Mouse (Mus musculus) heart, postnatal 14 days (tissue): ENCODE data around the gene Dpm3. TPM values are rescaled to one million over a fixed set of nuclear protein-coding genes. Genes with fewer than 3 reads are reported as not detected.

Experiments
- DNase-seq, 2 experiments: peaks; one replicate each; pipeline ENCODE4 v3.0.0; 2021 to 2022
- intact Hi-C: fragments of 180-260 bp; cut with DNase I; formaldehyde crosslinking; loops from one replicate; pipeline ENCODE4 v1.15.1; 2025
- total RNA-seq, 2 experiments: library from RNA; stranded (reverse); gene quantifications; 2 replicates each; pipeline ENCODE4 v1.2.3; 2021

Gene Dpm3
- total RNA-seq, 2 experiments from 2014 or later, result 47.6 to 58.7 TPM

DNA sequence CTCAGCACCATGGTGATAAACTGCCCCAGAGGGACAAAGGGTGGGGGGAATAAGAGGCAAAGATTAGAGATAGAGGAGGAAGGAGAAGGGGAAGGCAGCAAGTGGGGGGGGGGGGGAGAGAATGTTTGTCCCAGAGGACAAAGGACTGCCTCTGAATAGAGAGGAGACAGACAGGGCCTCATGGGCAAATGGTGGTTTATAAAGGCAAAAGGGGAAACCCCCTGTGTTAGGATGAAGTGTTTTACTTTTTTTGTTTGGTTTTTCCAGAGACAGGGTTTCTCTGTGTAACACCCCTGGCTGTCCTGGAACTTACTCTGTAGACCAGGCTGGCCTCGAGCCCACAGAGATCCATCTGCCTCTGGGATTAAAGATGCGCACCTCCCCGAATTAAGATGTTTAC, 1.1 kb downstream of the Dpm3 start:
- intact Hi-C loops, result no loop called here
- DNase-seq, result no peak

DNA sequence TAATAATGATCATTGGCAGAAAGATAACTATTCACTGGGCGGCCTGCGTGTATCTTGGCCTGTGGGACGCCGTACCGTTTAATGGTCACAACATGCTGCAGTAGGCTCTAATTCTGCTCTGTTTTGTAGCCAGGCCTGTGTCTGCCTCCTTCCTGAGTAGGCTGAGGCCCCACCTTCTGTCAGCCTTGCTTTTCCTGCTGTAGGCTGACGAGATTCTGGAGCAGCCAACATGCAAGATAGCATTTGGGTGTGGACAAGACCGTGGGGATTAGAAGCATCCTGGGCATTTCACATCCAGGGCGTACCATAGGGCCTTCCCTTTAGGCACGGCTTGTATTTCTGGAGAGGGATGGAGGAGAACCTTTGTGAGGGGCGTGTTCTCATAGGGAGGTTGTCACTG, 3.3 kb downstream of the Dpm3 start:
- intact Hi-C loops, result no loop called here
- DNase-seq, result peak; percentile 37 to 56

DNA sequence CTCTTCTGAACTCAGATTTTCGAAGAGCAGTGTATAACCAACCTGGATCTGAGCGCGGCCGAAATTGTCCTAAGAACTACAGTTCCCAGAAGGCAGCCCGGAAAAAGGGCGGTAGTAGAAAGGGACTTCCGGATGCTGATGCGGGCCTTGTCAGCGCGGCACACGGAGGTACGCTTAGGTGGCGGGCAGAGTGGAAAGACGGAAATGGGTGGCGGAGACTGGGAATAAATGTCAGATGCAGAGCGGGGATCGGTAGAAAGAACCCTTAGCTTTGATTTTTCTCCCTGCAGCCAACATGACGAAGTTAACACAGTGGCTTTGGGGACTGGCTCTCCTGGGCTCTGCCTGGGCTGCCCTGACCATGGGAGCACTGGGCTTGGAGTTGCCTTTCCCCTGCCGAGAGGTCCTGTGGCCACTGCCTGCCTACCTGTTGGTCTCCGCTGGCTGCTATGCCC, 7.3 kb downstream of the Dpm3 start:
- peak; percentile 73 to 80 for DNase-seq
- intact Hi-C loops, result loop anchor here (2.0 kb wide), 1 partner anchor 16 kb away; no protein-coding TSS in a partner anchor

DNA sequence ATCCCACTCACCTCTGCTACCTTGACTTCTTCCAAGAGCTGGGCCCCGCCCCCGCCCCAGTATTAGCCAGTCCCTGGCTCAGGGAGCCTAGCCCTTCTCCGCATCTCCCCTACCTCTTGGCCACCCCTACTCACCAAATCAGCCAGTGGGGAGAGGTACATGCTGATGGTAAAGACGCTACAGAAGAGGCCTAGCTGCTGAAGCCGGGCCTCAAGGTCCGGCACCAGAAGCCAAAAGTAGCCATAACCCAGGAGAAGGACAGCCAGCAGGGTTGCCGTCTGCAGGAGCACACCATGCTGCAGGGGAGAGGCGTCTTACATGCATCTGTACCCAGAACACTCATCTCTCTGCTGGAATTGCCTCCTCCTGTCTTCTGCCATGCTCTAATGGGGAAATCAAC, 9.8 kb downstream of the Dpm3 start:
- intact Hi-C loops, result no loop called here
- no peak for DNase-seq

DNA sequence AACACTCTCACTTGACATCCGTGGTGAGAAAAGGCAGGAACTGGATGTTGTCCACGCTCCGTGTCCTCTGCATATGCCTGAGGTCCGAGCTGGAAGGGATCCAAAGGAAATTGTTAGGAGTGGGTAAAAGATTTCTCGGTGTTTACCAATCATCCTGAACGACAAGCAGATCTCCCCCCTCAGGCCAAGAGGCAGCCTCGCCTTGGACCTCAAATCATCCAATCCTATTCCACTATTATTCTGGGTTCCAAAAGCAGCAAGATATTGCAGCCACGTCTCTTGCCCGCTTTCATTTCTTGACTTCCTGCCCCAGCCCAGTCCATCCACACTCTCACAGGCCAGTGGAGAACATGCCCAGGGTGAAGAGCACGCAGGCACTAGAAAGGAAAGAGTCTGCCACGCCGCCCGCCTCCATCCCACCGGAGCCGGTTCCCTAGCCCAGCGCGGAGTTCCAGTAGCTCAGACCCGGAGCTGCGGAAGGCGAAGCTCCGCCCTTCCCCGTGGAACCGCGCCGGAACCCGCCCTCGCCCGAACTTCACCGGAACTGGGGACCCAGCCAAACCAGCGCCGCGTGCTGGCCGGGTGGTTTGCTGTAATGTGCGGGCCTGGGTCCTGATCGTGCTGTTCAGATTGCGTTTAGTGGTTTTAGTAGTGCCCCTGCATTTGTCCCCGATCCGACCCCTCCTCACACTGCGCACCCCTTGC, 11.0 kb downstream of the Dpm3 start, which contains the start of gene Slc50a1:
Gene Slc50a1, minus strand, starts transcription at position 520 of the 705 bp plus-strand sequence.
- DNase-seq, result peak; percentile 93 to 94
- intact Hi-C loops, result no loop called here

DNA sequence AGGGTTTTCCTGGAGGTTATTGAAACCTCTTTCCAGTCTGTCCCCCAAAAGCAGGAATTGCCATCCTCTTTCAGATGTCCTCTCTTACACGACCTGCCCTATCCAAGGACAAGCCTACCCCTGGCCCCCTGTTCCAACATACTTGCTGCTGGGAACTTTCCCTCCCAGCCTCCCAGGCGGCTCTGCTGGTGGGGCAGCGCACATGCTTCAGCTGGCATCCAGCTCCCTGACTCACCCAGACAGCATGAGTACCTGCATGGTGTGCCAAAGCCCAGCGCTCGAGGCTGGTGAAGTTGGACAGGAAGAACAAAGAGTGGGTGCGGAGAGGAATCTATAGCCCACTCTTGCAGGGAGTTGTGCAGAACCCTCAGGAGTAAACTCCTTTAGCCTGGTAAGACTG, 11.7 kb downstream of the Dpm3 start:
- DNase-seq, result peak; percentile 53 to 60
- intact Hi-C loops, result no loop called here

DNA sequence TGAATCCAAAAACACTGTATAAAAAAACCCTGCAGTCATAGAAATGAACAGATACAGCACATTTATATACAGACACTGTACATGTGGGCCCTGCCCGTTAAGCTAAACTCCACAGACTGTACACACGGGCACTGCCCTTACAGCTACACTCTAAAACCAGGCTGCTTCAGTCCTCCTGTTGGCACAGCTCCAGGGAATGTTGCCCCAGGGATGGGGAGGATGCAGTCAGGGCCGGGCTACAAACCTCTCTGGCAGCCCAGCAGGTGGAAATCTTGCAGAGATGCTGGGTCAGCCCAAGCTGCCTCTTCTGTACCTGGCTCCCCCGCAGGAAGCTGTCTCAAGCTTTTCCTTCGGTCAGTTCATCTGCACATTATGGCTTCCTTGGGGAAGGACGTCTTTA, 12.6 kb downstream of the Dpm3 start:
- intact Hi-C loops, result no loop called here
- DNase-seq, result peak; percentile 40 to 56

DNA sequence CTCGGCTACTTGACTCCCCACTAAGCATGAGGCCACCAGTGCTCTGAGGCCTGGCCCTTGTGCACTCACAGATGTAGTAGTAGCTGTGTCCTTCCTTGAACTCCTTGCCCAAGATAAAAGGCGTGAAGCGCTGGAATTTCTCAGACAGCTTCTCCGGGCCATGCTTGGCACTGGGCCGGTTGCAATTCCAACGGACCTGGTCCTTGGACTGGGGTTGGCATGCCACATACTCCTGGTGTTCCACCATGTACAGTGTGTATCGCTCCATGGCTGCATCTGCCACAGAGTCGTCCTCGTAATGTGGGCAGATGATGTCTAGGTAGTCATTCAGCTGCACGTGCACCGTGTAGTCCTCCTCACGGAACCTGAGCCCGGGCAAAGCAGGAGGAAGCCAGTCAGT, 16.9 kb downstream of the Dpm3 start:
- DNase-seq, result no peak
- intact Hi-C loops, result no loop called here

DNA sequence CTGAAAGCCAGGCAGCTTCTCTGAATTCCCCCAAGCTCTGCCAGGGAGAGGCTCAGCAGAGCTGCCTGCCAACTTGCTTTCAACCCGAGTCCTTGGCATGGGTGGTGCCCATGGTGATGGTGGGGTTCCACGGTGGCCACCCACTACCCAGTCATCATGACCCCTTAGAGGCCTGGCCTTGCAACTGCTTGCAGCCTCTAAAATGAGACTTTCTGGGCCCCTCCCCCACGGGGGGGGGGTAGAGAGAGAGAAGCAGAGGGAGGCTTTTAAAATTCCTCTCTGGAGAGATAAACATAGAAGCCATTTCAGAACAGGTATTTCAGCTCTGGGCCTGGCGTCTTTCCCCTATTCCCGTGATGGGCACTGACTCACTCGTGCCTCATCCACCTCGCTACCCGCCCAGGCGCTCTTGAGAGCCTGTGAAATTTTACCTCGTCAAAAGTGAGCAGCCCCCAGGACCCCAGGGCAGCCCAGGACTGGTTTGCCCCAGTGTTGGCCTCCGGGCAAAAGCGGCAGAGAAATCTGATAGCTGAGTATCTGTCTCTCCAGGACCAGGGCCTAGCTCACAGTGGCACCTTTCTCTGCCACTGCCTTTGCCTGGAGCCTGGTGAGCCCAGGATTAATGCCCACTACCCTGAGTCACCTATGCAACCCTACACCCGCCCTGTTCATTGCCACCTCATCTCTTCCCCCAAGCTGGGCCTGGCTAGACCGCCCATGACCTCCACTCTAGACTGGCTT, 18.3 kb downstream of the Dpm3 start:
- intact Hi-C loops, result no loop called here

DNA sequence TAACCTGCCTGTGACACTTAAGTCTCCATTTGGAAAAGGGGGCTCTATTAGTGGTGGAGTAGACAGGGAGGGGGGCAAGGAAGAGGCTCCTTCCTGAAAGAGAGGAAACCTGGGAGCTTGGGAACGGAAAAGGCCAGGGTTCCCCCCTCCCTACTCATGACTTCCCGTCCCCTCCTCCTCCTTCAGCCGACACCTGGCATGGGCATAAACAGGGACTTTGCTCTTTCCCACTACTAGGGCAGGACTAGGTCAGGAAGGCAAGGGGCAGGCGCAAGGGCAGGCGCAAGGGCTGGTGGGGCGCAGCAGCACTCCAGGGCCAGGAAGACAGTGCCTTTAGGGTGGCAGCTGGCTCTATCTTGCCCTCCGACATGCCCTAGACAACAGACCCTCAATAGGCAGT, 18.9 kb downstream of the Dpm3 start:
- intact Hi-C loops, result no loop called here
- DNase-seq, result peak; percentile 64

More for the DNA sequence above, 18.3 kb downstream of the Dpm3 start:
- DNase-seq, result peak; percentile 34 to 69

DNA sequence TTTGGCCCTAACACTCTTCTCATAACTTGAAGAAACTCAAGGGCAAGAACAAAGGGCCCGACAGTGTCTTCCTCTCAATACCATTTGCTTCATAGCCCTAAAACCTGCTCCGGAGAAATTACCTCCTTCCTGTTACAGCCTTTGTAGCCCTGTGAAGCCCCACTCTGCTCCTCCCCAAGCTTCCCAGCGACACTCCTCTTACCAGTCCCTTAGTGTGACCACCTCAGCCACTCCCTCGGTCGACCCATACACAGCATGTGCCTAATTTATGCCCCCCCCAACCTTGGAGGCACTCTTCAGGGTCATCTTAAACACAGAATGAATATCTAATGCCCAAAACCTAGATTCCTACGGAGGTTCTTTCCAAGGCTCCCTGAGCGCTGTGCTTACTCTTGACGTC, 19.5 kb downstream of the Dpm3 start:
- peak in 1 of 2 experiments; percentile 22 for DNase-seq
- intact Hi-C loops, result no loop called here

DNA sequence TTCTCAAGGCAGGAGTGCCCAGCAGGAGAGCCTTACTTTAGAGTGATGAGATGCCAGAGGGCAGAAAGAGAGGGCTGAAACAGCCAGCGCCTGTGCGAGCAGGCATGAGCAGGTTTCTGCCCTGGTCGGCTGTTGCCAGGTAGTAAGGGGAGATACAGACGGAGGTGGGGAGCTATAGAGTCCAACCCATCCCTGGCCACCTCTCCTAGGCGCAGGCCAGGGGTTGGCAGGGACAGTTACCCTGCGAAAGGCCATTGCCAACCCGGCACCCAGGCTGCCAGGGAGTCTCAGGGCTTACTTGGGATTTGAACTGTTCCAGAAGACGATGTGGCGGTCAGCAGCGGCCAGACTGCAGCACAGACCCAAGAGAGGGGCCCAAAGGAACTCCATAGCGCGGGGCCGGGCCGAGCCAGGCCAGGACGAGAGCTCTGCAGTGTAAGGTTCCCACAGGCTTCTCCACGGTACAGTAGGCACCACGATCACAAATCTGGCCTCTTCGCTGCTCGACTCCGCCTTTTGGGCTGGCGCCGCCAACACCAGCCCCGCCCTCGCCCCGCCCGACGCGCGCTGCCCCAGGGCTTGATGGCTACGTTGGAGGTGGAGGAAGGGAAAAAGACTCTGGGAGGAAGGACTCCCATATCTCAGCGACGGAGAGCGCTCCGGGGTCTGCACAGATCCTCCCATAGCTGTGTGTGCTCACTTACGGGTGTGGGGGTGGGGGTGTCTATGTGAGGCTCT, 20.2 kb downstream of the Dpm3 start:
- intact Hi-C loops, result no loop called here
- peak; percentile 89 to 90 for DNase-seq

DNA sequence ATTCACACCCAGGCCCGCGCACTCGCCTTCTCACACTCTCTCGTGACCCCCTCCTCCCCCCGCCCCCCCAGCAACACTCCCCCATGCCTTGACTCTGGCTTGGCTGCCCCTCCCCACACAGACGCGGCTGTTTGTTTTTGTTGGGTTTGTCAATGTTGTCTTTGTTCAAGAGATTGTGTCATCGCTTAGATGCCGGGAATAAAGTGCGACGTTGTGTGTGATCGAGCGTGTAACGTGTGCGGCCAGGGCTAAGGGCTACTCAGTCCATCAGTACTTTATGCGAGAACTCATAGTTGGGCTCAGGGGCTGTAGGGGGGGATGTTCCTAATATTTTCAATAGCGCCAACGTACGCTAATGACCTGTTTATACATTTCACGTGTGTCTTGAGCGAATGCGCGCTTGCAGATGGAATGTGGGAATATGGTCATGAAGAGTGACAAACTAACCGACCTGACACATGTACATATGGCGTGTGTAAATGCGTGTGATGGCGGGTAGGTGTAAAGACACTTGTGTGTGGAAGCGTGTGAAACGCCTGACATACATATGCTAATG, 21.0 kb downstream of the Dpm3 start:
- intact Hi-C loops, result no loop called here
- no peak for DNase-seq

DNA sequence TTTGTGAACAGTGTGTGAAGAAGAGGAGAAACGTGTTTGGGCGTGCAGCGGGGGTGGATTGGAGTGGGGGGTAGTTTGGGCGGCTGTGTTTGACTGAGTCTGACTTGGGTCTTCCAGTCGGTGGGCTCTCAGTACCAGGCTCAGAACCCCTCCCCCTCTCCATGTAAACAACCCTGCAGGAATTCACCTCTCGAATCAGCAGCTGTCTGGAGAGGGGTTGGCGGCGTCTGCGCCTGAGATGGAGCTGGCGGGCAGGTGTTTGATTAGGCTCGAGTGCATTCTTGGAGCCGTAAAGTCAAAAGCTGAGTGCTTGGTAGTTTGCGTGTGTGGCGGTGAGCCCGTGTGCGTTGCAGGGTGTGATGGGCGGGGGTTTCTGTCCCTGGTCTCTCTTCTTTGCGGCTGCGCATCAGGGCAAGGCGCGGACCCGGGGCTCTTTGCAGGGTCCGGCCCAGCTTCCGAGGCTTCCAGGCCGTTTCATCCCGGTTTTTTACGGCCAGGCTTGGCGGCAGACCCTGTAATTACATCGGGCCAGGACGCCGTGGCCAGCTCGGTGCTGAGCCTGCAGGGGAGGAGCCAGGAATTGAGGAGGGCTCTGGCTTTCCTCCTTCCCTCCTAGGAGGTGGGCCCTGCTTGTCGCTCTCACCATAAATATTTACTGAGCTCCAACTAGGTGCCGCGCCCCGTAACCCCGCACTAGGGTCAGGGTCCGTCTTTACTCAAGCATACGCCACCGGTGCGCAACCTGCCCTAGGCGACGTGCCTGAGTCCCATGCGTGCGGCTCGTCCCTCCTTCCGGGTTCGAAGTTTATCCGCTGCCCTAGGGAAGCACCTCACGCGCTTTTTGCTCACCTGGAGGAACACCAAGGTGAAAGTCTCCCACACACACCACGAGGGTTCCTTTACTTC, 21.7 kb downstream of the Dpm3 start, which contains the start of gene Efna1:
Gene Efna1, minus strand, starts transcription at position 537 of the 906 bp plus-strand sequence.
- peak; percentile 71 to 73 for DNase-seq
- intact Hi-C loops, result no loop called here

DNA sequence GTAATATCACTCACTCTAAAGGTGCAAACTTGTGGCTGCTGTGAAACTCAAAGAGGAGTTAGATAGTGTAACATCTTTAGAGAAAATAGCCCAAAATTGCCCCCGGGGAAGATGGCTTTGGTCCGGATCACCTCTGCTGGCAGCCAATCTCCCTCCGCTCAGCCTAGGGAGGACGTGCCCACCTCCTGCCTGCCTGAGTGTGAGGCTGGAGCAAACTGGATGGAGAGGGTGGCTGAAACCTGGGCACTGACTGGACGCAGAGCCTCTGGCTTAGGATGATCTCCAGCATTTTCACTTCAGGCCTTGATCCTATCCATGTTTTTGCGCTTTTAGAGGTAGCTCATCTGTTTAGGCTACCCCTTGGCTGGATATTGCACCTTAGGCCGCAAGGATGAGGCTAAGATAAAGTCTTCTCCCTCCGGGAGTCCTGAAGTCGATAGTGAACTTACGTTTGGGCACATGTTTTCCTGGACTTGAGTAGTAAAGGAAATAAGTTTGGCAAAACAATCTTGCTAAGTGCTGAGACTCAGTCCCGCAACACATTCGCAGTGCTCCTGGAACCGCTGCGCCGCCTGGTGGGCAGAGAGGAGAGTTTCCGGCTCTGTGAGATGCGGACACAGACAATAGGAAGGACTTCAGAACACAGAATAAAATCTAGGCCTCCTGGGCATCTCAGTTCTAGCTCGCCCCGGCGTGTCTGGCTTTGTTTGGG, 22.6 kb downstream of the Dpm3 start:
- intact Hi-C loops, result loop anchor here (1.0 kb wide), 1 partner anchor 31 kb away; no protein-coding TSS in a partner anchor
- DNase-seq, result peak; percentile 92 to 93

DNA sequence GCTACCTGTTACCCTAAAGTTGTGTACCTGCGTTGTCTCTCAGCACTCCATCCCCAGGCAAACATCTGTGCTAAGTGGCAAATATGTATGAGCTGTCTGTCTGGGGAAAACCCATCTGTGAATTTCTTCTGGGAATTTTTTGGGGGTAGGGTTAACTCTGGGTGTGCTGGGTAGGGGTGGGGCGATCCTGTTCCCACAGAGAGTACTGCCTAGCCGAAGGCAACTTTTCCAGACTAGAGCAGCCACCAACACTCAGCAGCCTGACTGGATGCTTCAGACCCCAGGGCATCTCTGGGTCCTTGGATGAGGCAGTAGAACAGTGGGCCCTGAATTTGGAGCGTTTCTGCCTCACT, 23.1 kb downstream of the Dpm3 start:
- no peak for DNase-seq
- intact Hi-C loops, result loop anchor here (1.0 kb wide), 1 partner anchor 32 kb away; no protein-coding TSS in a partner anchor

DNA sequence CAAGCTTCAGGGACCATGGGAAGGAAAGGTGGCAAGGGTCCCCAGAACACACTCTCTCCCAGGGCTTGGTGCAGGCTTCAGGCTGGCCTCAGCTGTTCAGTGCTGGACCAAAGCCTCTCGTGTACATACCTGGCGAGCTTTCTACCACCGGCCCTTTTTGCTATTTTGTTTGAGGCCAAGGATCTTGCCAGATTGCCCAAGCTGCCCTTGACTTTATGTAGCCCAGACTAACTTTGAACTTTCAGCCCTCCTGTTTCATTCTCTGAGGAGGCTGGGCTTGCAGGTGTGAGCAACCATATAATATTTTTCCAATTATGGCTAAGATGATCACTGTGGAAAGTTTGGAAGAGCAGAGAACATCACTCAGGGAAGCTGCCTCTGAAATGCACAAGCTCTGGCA, 25.1 kb downstream of the Dpm3 start:
- DNase-seq, result no peak
- intact Hi-C loops, result loop anchor here (2.0 kb wide), 1 partner anchor 25 kb away; no protein-coding TSS in a partner anchor

DNA sequence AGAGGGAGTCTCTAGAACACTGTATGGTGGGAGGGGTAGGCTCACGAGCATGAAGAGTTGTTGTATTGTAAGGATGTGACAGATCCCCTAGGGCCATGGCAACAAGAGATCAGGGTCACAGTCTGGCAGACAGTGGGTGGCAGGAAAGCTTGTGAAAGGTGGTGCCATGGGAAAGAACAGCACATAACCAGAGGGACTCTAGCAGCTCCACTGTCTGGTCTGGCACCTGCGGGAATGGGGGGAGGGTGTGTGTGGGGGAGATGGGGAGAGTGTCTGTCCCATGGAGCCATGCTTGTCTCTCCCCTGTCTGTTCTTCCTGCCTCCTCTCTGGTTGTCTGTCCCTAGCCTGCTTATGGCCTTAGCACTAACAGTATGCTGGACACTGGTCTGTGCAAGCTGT, 26.4 kb downstream of the Dpm3 start:
- DNase-seq, result no peak
- intact Hi-C loops, result loop anchor here (2.0 kb wide), 1 partner anchor 23 kb away; no protein-coding TSS in a partner anchor

DNA sequence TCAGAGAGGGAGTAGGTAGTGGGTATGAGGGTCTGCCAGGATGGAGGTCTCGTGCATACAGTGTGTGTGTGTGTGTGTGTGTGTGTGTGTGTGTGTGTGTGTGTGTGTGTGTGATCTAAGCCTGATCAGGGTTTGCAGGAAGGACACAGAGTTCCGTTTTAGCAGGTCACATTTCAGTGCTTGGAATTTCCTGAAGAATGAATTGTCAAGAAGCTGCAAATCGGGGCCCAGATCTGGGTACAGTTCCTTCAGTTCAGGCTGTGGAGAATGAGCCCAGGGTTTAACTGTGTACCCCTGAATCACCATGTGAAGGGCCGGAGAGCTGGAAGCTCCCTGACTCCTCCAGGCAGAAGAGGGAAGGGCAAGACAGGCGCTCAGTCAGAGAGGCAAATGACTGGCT, 28.1 kb downstream of the Dpm3 start:
- intact Hi-C loops, result no loop called here
- DNase-seq, result no peak
